ENCODE assay signal across 21 mouse cellular contexts in genomic region chr12:29166316-29166715, GRCm38 (mm10).
DNase-seq lines count a peak whose midpoint lies in the region; ATAC-seq and TF ChIP-seq lines count a peak whose summit lies in the region.
"Had no signal": no experiment of that assay in that cellular context is flagged by ENCODE, and none has a peak within 500 bp of the region (broad histone marks: within the 10 kb centered on the region; RNA-seq: fewer than 3 reads in every experiment).

No protein-coding gene starts in this region.

- intact Hi-C loops in gastrocnemius, postnatal 14 days (cut with DNase I; ENCODE audit: low total_unique reads): no loop called here

- no peaks in the 10 kb centered on the region for H3K9me3 ChIP-seq in hindbrain, postnatal 0 days (ENCODE audit: low read length)
- H3K9me3 ChIP-seq in hindbrain, embryonic 11.5 days (ENCODE audit: control insufficient read depth, low read length): no peaks in the 10 kb centered on the region
- no peaks in the 10 kb centered on the region for H3K9me3 ChIP-seq in midbrain, postnatal 0 days (ENCODE audit: low read length)
- H3K9me3 ChIP-seq in midbrain, embryonic 11.5 days (ENCODE audit: control insufficient read depth, low read length): no peaks in the 10 kb centered on the region
- H3K9me3 ChIP-seq: hindbrain, embryonic 13.5 days; midbrain, embryonic 15.5 days; stomach, embryonic 15.5 days had no signal

- no peak overlapping the region for H3K9ac ChIP-seq in hindbrain, postnatal 0 days (replicated peaks; ENCODE audit: low read length)
- H3K9ac ChIP-seq in hindbrain, embryonic 11.5 days (ENCODE audit: low read depth, low read length): no peak overlapping the region
- H3K9ac ChIP-seq in midbrain, postnatal 0 days (replicated peaks; ENCODE audit: low read length, poor library complexity, severe bottlenecking): no peak overlapping the region
- no peak overlapping the region for H3K9ac ChIP-seq in midbrain, embryonic 11.5 days (ENCODE audit: low read length)
- H3K9ac ChIP-seq: hindbrain, embryonic 13.5 days; midbrain, embryonic 15.5 days; stomach, embryonic 15.5 days had no signal

- no peak overlapping the region for H3K4me3 ChIP-seq in hindbrain, postnatal 0 days (ENCODE audit: low read length)
- no peak overlapping the region for H3K4me3 ChIP-seq in hindbrain, embryonic 11.5 days (ENCODE audit: low read depth, low read length)
- H3K4me3 ChIP-seq in midbrain, postnatal 0 days (ENCODE audit: low read depth, low read length): no peak overlapping the region
- no peak overlapping the region for H3K4me3 ChIP-seq in midbrain, embryonic 11.5 days (ENCODE audit: low read depth, low read length)
- H3K4me3 ChIP-seq: hindbrain, embryonic 13.5 days; midbrain, embryonic 15.5 days; myocyte; stomach, embryonic 15.5 days had no signal

- WGBS in hindbrain, postnatal 0 days: 37% methylated on average over 2 of the region's 2 CpGs
- WGBS in hindbrain, embryonic 11.5 days: 63% methylated on average over 2 of the region's 2 CpGs
- WGBS in midbrain, postnatal 0 days: 47% methylated on average over 2 of the region's 2 CpGs
- WGBS in midbrain, embryonic 11.5 days: 61% methylated on average over 2 of the region's 2 CpGs

- peak; percentile 44 for TF ChIP-seq CTCF in hindbrain, postnatal 0 days (IDR thresholded peaks at IDR 0.05; ENCODE audit: low read depth)
- peak; percentile 46 for TF ChIP-seq CTCF in midbrain, postnatal 0 days (IDR thresholded peaks at IDR 0.05)

- peak; percentile 17 for DNase-seq in adrenal gland, postnatal 14 days
- DNase-seq in adrenal gland, postnatal 10 days: no peak
- peak; percentile 11 for DNase-seq in gastrocnemius, postnatal 14 days
- no peak for DNase-seq in gastrocnemius, postnatal 10 days
- DNase-seq in hindbrain, postnatal 0 days (ENCODE audit: low spot score): peak; percentile 32
- DNase-seq in hindbrain, embryonic 11.5 days (ENCODE audit: low spot score): no peak
- peak; percentile 42 for DNase-seq in midbrain, postnatal 0 days (ENCODE audit: low spot score)
- no peak for DNase-seq in midbrain, embryonic 11.5 days (ENCODE audit: low spot score, missing footprints)
- DNase-seq: adrenal gland, postnatal 36 days; cerebellum, adult 11 months; kidney, adult 9 months; kidney, postnatal 4 days; lung, postnatal 4 days; thymus, adult 18-20 months; thymus, postnatal 36 days had no signal

- H3K4me2 ChIP-seq in hindbrain, postnatal 0 days (ENCODE audit: low read depth, low read length): no peak overlapping the region
- no peak overlapping the region for H3K4me2 ChIP-seq in hindbrain, embryonic 11.5 days (replicated peaks; ENCODE audit: low read depth, low read length)
- H3K4me2 ChIP-seq in midbrain, postnatal 0 days (ENCODE audit: low read depth, low read length, poor library complexity, severe bottlenecking): no peak overlapping the region
- no peak overlapping the region for H3K4me2 ChIP-seq in midbrain, embryonic 11.5 days
- H3K4me2 ChIP-seq: hindbrain, embryonic 13.5 days; midbrain, embryonic 15.5 days; stomach, embryonic 15.5 days had no signal

- no peaks in the 10 kb centered on the region for H3K36me3 ChIP-seq in hindbrain, postnatal 0 days (ENCODE audit: insufficient read depth, low read length)
- no peaks in the 10 kb centered on the region for H3K36me3 ChIP-seq in hindbrain, embryonic 11.5 days (ENCODE audit: control insufficient read depth, insufficient read depth, low read length)
- no peaks in the 10 kb centered on the region for H3K36me3 ChIP-seq in midbrain, postnatal 0 days (ENCODE audit: insufficient read depth, low read length)
- no peaks in the 10 kb centered on the region for H3K36me3 ChIP-seq in midbrain, embryonic 11.5 days (ENCODE audit: control insufficient read depth, insufficient read depth, low read length)
- H3K36me3 ChIP-seq: hindbrain, embryonic 13.5 days; midbrain, embryonic 15.5 days; stomach, embryonic 15.5 days had no signal

- H3K4me1 ChIP-seq in hindbrain, postnatal 0 days (ENCODE audit: insufficient read depth, low read length): no peaks in the 10 kb centered on the region
- H3K4me1 ChIP-seq in hindbrain, embryonic 11.5 days (replicated peaks; ENCODE audit: control insufficient read depth, insufficient read depth, low read length): no peaks in the 10 kb centered on the region
- H3K4me1 ChIP-seq in midbrain, postnatal 0 days (ENCODE audit: insufficient read depth, low read length): no peaks in the 10 kb centered on the region
- peaks cover 4% of the 10 kb centered on the region for H3K4me1 ChIP-seq in midbrain, embryonic 11.5 days (ENCODE audit: control insufficient read depth, insufficient read depth, low read length)
- H3K4me1 ChIP-seq: midbrain, embryonic 15.5 days; stomach, embryonic 15.5 days had no signal

- no peak overlapping the region for H3K27ac ChIP-seq in hindbrain, postnatal 0 days
- H3K27ac ChIP-seq in hindbrain, embryonic 11.5 days (ENCODE audit: low read depth, low read length): no peak overlapping the region
- H3K27ac ChIP-seq in midbrain, postnatal 0 days (ENCODE audit: low read depth, low read length): no peak overlapping the region
- H3K27ac ChIP-seq in midbrain, embryonic 11.5 days (ENCODE audit: low read depth, low read length): no peak overlapping the region
- H3K27ac ChIP-seq: hindbrain, embryonic 13.5 days; midbrain, embryonic 15.5 days; stomach, embryonic 15.5 days had no signal

- ATAC-seq in hindbrain, postnatal 0 days: 0 out of 2 replicates have a peak, but pooled peaks have one; percentile 56
- ATAC-seq in hindbrain, embryonic 11.5 days (ENCODE audit: low FRiP score): no peak
- no peak for ATAC-seq in midbrain, postnatal 0 days (ENCODE audit: low FRiP score)
- no peak for ATAC-seq in midbrain, embryonic 11.5 days (ENCODE audit: low FRiP score)
- ATAC-seq: forebrain, embryonic 16.5 days; inflammation-experienced regulatory T-cells, adult 6 months; midbrain, embryonic 15.5 days had no signal

- no peaks in the 10 kb centered on the region for H3K27me3 ChIP-seq in hindbrain, postnatal 0 days (ENCODE audit: insufficient read depth, low read length)
- H3K27me3 ChIP-seq in hindbrain, embryonic 11.5 days (ENCODE audit: control insufficient read depth, insufficient read depth, low read length): no peaks in the 10 kb centered on the region
- no peaks in the 10 kb centered on the region for H3K27me3 ChIP-seq in midbrain, postnatal 0 days (ENCODE audit: insufficient read depth, low read length)
- H3K27me3 ChIP-seq in midbrain, embryonic 11.5 days (ENCODE audit: control insufficient read depth, insufficient read depth, low read length): no peaks in the 10 kb centered on the region
- H3K27me3 ChIP-seq: hindbrain, embryonic 13.5 days; midbrain, embryonic 15.5 days; stomach, embryonic 15.5 days had no signal

Comparison
In these comparisons a context has a peak if more than half of its experiments do, and no peak if none do; other contexts are left out.
1. DNase-seq: peak in adrenal gland, postnatal 14 days (single experiment), gastrocnemius, postnatal 14 days (single experiment), hindbrain, postnatal 0 days (single experiment) and midbrain, postnatal 0 days (single experiment); none in adrenal gland, postnatal 10 days (single experiment), gastrocnemius, postnatal 10 days (single experiment), hindbrain, embryonic 11.5 days (single experiment) and midbrain, embryonic 11.5 days (single experiment).